Mouse (Mus musculus) R1 (cell line): ENCODE results near the gene Atrn.

ENCODE experiments used
- DNase-seq: peaks from one replicate; pipeline ENCODE4 v3.0.0-alpha.2; 2018; ENCODE audit warnings: low read depth, low spot score

Gene Atrn

GRCm38 (mm10) chr2:131072536-131072935 is 166.2 kb downstream of the Atrn start:
- no peak for DNase-seq
